Mouse (Mus musculus) neural tube, embryonic 10.5 days (tissue): ENCODE results near the gene Usp46.

ENCODE experiments used
- DNase-seq: peaks from one replicate; pipeline ENCODE4 v3.0.0-alpha.2; 2017; ENCODE audit warnings: low spot score; ENCODE audit errors: extremely low spot score

Usp46 gene

DNA sequence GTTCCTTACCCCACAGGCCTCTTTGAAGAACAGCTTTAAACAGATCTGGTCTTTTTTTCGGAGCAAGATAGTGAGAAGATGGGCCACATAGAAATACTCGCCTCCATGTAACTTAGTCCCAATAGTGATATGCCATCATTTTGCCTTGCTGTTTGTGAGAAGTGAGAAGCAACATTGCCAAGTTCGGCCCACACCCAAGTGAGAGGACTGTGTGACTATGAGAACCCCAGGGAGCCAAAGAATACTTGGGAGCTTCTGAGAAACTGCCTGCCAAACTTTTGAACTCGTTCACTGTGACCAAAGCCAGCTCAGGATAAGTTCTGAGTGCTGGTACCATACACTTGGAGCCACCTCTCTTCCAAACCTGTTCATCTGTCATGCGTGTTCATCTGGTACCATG is 110.1 kb downstream of the Usp46 start:
- no peak for DNase-seq

DNA sequence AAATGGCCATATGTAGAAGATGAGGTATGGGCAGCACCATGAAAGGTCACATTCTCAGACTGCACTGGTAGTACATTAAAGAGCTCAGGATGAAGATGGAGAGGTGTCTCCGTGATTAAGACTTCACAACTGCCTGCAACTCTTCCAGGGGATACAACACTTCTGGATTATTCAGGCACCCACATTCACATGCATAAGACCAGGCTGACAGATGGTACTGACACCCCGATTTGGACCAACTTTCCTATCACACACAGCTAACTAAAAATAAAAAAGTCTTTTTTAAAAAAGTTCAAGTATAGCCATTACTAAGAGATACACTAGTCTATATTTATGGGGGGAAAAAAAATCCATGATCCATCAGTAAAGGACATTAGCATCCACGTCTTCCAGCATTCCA is 112.5 kb downstream of the Usp46 start:
- DNase-seq, result no peak

DNA sequence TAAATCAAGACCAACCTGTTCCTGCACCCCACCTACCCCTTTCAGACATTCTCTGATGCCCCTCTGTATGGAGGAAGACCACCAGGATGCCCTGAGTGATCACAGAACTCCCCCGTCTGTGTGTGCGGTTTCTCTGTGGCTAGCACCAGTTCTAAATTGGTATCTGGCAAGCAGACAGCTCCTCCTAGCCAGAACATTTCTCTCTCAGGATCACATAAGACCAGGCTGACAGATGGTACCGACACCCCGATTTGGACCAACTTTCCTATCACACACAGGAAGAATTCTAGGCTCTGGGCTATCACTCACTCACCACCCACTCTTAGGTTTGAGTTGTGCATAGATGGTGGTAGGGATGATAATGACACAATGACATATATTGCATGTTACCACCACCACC is 113.2 kb downstream of the Usp46 start:
- no peak for DNase-seq

DNA sequence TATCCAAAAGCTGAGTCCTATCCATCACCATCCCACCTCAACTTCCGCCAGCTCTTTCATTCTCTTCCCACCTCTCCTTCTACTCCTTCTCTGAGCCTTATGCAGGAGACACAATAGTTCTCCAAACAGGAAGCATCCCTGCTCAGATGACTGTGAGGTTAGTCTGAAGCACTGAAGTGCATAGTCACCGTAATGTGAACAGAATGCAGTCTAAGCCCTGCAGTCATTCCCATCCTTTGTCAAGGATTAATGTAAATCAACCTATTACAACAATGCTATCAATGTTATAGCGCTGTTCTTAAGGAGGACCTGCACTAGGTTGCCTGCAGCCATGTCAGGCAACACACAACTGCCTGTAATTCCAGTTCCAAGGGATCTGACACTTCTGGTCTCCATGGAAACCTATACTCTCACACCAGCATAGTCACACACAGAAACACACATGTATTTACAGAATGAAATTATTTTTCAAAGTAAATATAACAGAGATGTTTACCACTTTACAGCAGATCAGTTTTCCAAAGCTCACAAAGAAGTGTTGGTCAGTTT is 115.1 kb downstream of the Usp46 start:
- DNase-seq, result no peak

DNA sequence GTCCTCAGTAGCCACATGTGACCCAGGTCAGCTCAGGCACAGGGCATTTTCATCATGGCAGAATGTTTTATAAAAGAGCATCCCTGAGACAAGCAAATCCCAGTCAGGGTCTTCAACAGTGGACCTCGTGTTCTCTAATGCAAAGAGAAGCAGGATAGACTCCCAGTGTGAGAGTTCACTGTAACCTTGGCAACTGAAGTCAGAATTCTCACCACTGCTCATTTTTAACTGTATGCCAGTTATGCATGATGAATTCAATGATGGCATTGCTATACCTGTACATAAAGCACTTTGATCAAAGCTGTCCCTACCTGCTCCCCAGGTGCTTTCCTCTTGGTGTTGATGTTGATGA is 116.6 kb downstream of the Usp46 start:
- DNase-seq, result no peak

DNA sequence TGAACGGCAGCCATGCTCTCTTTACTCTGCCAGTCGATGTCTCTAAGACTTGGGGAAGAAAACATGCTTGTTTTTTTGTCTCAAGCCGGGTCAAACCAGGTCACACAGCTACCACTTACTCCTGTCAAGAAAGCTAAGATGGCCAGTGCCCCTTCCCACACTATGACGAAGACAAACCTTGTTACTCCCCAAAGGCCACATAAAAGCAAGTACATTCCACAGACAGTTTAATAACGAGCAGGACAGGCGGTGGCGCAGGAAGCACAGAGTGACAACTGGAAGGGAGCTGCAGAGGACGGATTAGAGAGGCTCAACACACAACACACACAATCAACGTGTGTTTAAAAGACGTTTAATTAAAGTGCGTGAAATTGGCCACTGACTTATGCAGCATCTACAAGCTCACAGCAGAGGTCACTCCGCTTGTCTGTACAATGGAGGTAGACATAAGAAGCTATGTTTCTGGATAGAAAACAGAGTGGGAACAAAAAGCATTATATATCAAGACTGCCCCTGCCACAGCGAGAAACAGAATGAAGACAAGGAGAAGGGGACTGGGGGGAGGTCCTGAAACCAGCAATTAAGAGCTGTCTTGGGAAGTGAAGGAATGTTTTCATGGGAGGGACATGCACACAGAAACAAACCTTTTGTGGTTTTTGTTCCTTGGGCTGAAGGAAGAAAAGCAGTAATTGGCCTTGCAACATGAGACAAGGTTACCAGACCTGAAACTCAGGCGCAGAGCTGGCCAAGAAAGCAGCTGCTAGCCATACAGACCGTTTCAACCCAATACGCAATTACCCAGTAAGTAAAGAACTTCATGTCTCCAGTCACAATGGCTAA is 117.2 kb downstream of the Usp46 start:
- DNase-seq, result peak; percentile 29
